Mouse (Mus musculus) bone marrow macrophage, adult 2 months (primary cell): ENCODE measurements around the gene Kank2.

ENCODE experiments used
- CTCF ChIP-seq: IDR thresholded peaks from 2 replicates; pipeline ENCODE4 v1.5.1; 2012; ENCODE audit warnings: low read depth, mild to moderate bottlenecking, low read length, moderate library complexity
- POLR2A ChIP-seq: IDR thresholded peaks from 2 replicates; pipeline ENCODE4 v1.6.1; 2012; ENCODE audit warnings: mild to moderate bottlenecking, low read depth, low read length, borderline replicate concordance

DNA sequence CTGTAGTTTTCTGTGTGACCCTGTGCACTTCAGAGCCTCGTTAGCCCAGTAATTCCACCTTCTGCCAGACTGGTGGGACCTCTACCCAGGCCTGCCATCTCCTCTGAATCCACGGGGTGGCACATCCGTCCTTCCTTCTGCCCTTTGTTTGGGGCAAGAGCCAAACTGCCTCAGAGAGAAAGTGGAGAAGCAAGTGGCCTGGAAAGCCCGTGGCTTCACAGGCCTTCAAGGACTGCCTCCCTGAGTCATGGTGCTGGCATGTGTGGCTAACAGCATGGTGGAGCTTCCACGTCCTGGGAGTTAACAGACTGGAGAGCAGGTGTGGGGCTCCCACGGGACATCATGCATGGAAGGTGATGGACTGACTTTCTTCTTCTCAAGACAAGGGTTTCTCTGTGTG, 47.2 kb downstream of the Kank2 start:
- TF ChIP-seq POLR2A (no peak), CTCF (no peak)
